13 mouse cellular contexts compared by ENCODE assay signal in genomic region chr12:82188321-82189075, GRCm38 (mm10). TPM values are rescaled to one million over a fixed set of nuclear protein-coding genes. Genes with fewer than 3 reads are reported as not detected.
A peak's percentile ranks its signal among the peaks of the same experiment; 100 is the strongest.
DNase-seq lines count a peak whose midpoint lies in the region; ATAC-seq lines count a peak whose summit lies in the region.
"Had no signal": no experiment of that assay in that cellular context is flagged by ENCODE, and none has a peak within 500 bp of the region (broad histone marks: within the 10 kb centered on the region; RNA-seq: fewer than 3 reads in every experiment).

No protein-coding gene starts in this region.

- peaks cover 5% of the 10 kb centered on the region; the same call in 1 of the 2 replicates for H3K36me3 ChIP-seq in heart, embryonic 13.5 days
- H3K36me3 ChIP-seq in intestine, embryonic 16.5 days (ENCODE audit: control insufficient read depth, insufficient read depth, low read length), result no peaks in the 10 kb centered on the region
- no peaks in the 10 kb centered on the region for H3K36me3 ChIP-seq in stomach, embryonic 16.5 days (ENCODE audit: control insufficient read depth, insufficient read depth, low read length)
- H3K36me3 ChIP-seq: liver, embryonic 15.5 days had no signal

- no peak for ATAC-seq in heart, embryonic 13.5 days (ENCODE audit: extremely low read depth, insufficient number of reproducible peaks, low FRiP score, low TSS enrichment)
- ATAC-seq in intestine, embryonic 16.5 days, result peak; percentile 24; the same call in 1 of the 2 replicates
- 0 out of 2 replicates have a peak, but pooled peaks have one; percentile 14 for ATAC-seq in stomach, embryonic 16.5 days (ENCODE audit: insufficient read depth, low FRiP score)
- ATAC-seq in frontal cortex, adult (ENCODE audit: low TSS enrichment), result no peak
- ATAC-seq: forebrain, embryonic 13.5 days had no signal

- peaks cover 72% of the 10 kb centered on the region for H3K4me1 ChIP-seq in heart, embryonic 13.5 days
- H3K4me1 ChIP-seq in intestine, embryonic 16.5 days (ENCODE audit: control insufficient read depth, insufficient read depth, low read length), result peaks cover 50% of the 10 kb centered on the region
- peaks cover 51% of the 10 kb centered on the region for H3K4me1 ChIP-seq in stomach, embryonic 16.5 days (ENCODE audit: control insufficient read depth, insufficient read depth, low read length)

- no peaks in the 10 kb centered on the region for H3K27me3 ChIP-seq in heart, embryonic 13.5 days (replicated peaks)
- no peaks in the 10 kb centered on the region for H3K27me3 ChIP-seq in intestine, embryonic 16.5 days (replicated peaks; ENCODE audit: control insufficient read depth, insufficient read depth, low read length)
- no peaks in the 10 kb centered on the region for H3K27me3 ChIP-seq in stomach, embryonic 16.5 days (ENCODE audit: control insufficient read depth, insufficient read depth, low read length)
- H3K27me3 ChIP-seq: forebrain, embryonic 13.5 days; liver, embryonic 15.5 days had no signal

- no peak overlapping the region for H3K4me3 ChIP-seq in heart, embryonic 13.5 days
- no peak overlapping the region for H3K4me3 ChIP-seq in intestine, embryonic 16.5 days (ENCODE audit: low read length)
- H3K4me3 ChIP-seq in stomach, embryonic 16.5 days (replicated peaks; ENCODE audit: low read length), result no peak overlapping the region
- H3K4me3 ChIP-seq: forebrain, embryonic 13.5 days; liver, embryonic 15.5 days had no signal

- H3K9ac ChIP-seq in heart, embryonic 13.5 days, result no peak overlapping the region
- H3K9ac ChIP-seq in intestine, embryonic 16.5 days (ENCODE audit: low read depth, low read length), result no peak overlapping the region
- H3K9ac ChIP-seq in stomach, embryonic 16.5 days (ENCODE audit: low read length), result no peak overlapping the region
- H3K9ac ChIP-seq: forebrain, embryonic 13.5 days; liver, embryonic 15.5 days had no signal

- no peak overlapping the region for H3K4me2 ChIP-seq in heart, embryonic 13.5 days
- no peak overlapping the region for H3K4me2 ChIP-seq in intestine, embryonic 16.5 days (ENCODE audit: low read depth, low read length)
- H3K4me2 ChIP-seq in stomach, embryonic 16.5 days (ENCODE audit: low read depth, low read length), result peak overlapping the region; percentile 9; the same call in 1 of the 2 replicates
- H3K4me2 ChIP-seq: forebrain, embryonic 13.5 days; liver, embryonic 15.5 days had no signal

- peaks cover 3% of the 10 kb centered on the region for H3K9me3 ChIP-seq in heart, embryonic 13.5 days
- H3K9me3 ChIP-seq in intestine, embryonic 16.5 days (ENCODE audit: control insufficient read depth, low read length), result no peaks in the 10 kb centered on the region
- H3K9me3 ChIP-seq in stomach, embryonic 16.5 days (replicated peaks; ENCODE audit: control insufficient read depth, low read length), result no peaks in the 10 kb centered on the region
- H3K9me3 ChIP-seq: forebrain, embryonic 13.5 days; liver, embryonic 15.5 days had no signal

- intact Hi-C loops in heart, postnatal 25 days (cut with DNase I), result no loop called here
- intact Hi-C loops in left cerebral cortex, postnatal 4 days (cut with DNase I), result no loop called here

- H3K27ac ChIP-seq in heart, embryonic 13.5 days (replicated peaks), result peak overlapping the region; percentile 49
- H3K27ac ChIP-seq in intestine, embryonic 16.5 days (ENCODE audit: low read length), result peak overlapping the region; percentile 55
- H3K27ac ChIP-seq in stomach, embryonic 16.5 days (ENCODE audit: low read length), result peak overlapping the region; percentile 64
- H3K27ac ChIP-seq: forebrain, embryonic 13.5 days; liver, embryonic 15.5 days had no signal

- no peak for DNase-seq in heart, postnatal 25 days (ENCODE audit: low spot score)
- peak; percentile 2 for DNase-seq in right cerebral cortex, postnatal 25 days
- DNase-seq in right cerebral cortex, postnatal 14 days, result no peak
- DNase-seq in left cerebral cortex, postnatal 4 days, result no peak
- DNase-seq: adrenal gland, adult 2 months; cerebellum, adult 9-11 months; thymus, adult 18-20 months had no signal

- 60% methylated on average over 9 of the region's 9 CpGs for WGBS in heart, embryonic 13.5 days
- WGBS in intestine, embryonic 16.5 days, result 46% methylated on average over 9 of the region's 9 CpGs
- 54% methylated on average over 9 of the region's 9 CpGs for WGBS in stomach, embryonic 16.5 days

RNA-seq across cellular contexts. Expression of gene Sipa1l1, which starts 19.4 kb away (rescaled TPM):
- 19.9 and 22.2 TPM in 2 replicates for polyA plus RNA-seq in heart, embryonic 13.5 days (2015; fragmentation: Nextera tagmentation; extraction: Ambion mirVana)
- total RNA-seq in heart, postnatal 25 days (2021), result 10 to 100 TPM in 1 of 2 experiments, 1 to 10 TPM in 1; 8.7 to 10.3 TPM
- 20.1 and 21.2 TPM in 2 replicates for polyA plus RNA-seq in intestine, embryonic 16.5 days (2015; fragmentation: Nextera tagmentation; extraction: Ambion mirVana)
- 28.9 and 32.8 TPM in 2 replicates for polyA plus RNA-seq in stomach, embryonic 16.5 days (2015; fragmentation: Nextera tagmentation; extraction: Ambion mirVana)
- 10 to 100 TPM; 76.5 to 80.0 TPM for total RNA-seq in left cerebral cortex, postnatal 4 days (2021)

Comparison
In these comparisons a context has a peak if more than half of its experiments do, and no peak if none do; other contexts are left out.
1. ATAC-seq: peak in intestine, embryonic 16.5 days (single experiment) and stomach, embryonic 16.5 days (single experiment); none in heart, embryonic 13.5 days (single experiment) and frontal cortex, adult (single experiment).
2. Peak in every context shown above with its lines, with median percentiles within 50 percentile points of each other: H3K27ac ChIP-seq.